ENCODE assay signal across 21 mouse cellular contexts in the genomic region with DNA sequence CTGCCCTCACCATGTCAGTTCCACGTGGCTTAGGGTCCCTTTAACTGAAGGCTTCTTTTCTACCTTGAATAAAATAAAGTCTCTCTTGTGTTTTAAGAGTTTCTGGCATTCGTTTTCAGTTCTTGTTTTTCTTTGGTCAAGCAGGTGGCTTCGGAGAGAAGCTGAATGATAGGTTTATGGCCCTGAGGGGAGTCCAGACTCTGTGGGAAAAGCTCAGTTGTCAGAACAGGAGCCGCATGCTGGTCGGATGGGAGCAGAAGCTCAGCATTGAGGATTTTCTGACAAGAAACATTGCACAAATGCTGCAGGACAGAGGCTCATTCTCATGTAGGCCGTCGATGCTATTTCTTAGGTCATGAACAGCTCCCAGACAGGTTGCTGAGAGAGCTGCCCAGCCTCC.
A peak's percentile ranks its signal among the peaks of the same experiment; 100 is the strongest.
DNase-seq lines count a peak whose midpoint lies in the region; ATAC-seq lines count a peak whose summit lies in the region.
"Had no signal": no experiment of that assay in that cellular context is flagged by ENCODE, and none has a peak within 500 bp of the region (broad histone marks: within the 10 kb centered on the region; RNA-seq: fewer than 3 reads in every experiment).

No protein-coding gene starts in this region.

- no peak overlapping the region for H3K9ac ChIP-seq in kidney, embryonic 14.5 days (ENCODE audit: low read depth, low read length)
- H3K9ac ChIP-seq in kidney, embryonic 16.5 days (replicated peaks; ENCODE audit: low read length): no peak overlapping the region
- H3K9ac ChIP-seq: embryonic facial prominence, embryonic 13.5 days; embryonic facial prominence, embryonic 15.5 days; forebrain, embryonic 12.5 days had no signal

- H3K9me3 ChIP-seq in kidney, embryonic 14.5 days (ENCODE audit: control insufficient read depth, low read length): no peaks in the 10 kb centered on the region
- H3K9me3 ChIP-seq in kidney, embryonic 16.5 days (ENCODE audit: low read length): no peaks in the 10 kb centered on the region
- H3K9me3 ChIP-seq: embryonic facial prominence, embryonic 13.5 days; embryonic facial prominence, embryonic 15.5 days; forebrain, embryonic 10.5 days; forebrain, embryonic 12.5 days had no signal

- ATAC-seq in kidney, embryonic 14.5 days (ENCODE audit: low FRiP score, low TSS enrichment): peak; percentile 82; the same call in 1 of the 2 replicates
- ATAC-seq in kidney, embryonic 16.5 days (ENCODE audit: low FRiP score, low TSS enrichment): 0 out of 2 replicates have a peak, but pooled peaks have one; percentile 35
- ATAC-seq: forebrain, embryonic 14.5 days; forebrain, embryonic 16.5 days had no signal

- no peak overlapping the region for H3K4me3 ChIP-seq in kidney, embryonic 14.5 days (ENCODE audit: low read length)
- H3K4me3 ChIP-seq in kidney, embryonic 16.5 days (ENCODE audit: low read length): no peak overlapping the region
- H3K4me3 ChIP-seq: embryonic facial prominence, embryonic 13.5 days; embryonic facial prominence, embryonic 15.5 days; erythroblast, embryonic 14.5 days; forebrain, embryonic 10.5 days; forebrain, embryonic 12.5 days had no signal

- DNase-seq in kidney, postnatal 14 days: no peak
- no peak for DNase-seq in kidney, adult 11 months
- DNase-seq: adrenal gland, adult 2 months; adrenal gland, postnatal 10 days; adrenal gland, postnatal 25 days; cerebellum, adult 11 months; cerebellum, adult 18-20 months; cerebellum, adult 8-10 months; cerebellum, adult 9-11 months; cerebellum, postnatal 14 days; cerebellum, postnatal 36 days; embryo, embryonic 11 days had no signal

- H3K36me3 ChIP-seq in kidney, embryonic 14.5 days (ENCODE audit: control insufficient read depth, insufficient read depth, low read length): no peaks in the 10 kb centered on the region
- no peaks in the 10 kb centered on the region for H3K36me3 ChIP-seq in kidney, embryonic 16.5 days (ENCODE audit: insufficient read depth, low read length)
- H3K36me3 ChIP-seq: embryonic facial prominence, embryonic 13.5 days; embryonic facial prominence, embryonic 15.5 days; forebrain, embryonic 10.5 days; forebrain, embryonic 12.5 days had no signal

- H3K4me2 ChIP-seq in kidney, embryonic 14.5 days (replicated peaks; ENCODE audit: low read depth, low read length): no peak overlapping the region
- H3K4me2 ChIP-seq in kidney, embryonic 16.5 days (replicated peaks; ENCODE audit: low read depth, low read length): no peak overlapping the region
- H3K4me2 ChIP-seq: embryonic facial prominence, embryonic 13.5 days; embryonic facial prominence, embryonic 15.5 days; forebrain, embryonic 12.5 days had no signal

- peaks cover 11% of the 10 kb centered on the region for H3K27me3 ChIP-seq in kidney, embryonic 14.5 days (ENCODE audit: control insufficient read depth, insufficient read depth, low read length)
- H3K27me3 ChIP-seq in kidney, embryonic 16.5 days (ENCODE audit: insufficient read depth, low read length): peaks cover 8% of the 10 kb centered on the region; the same call in 1 of the 2 replicates

- H3K4me1 ChIP-seq in kidney, embryonic 14.5 days (ENCODE audit: control insufficient read depth, insufficient read depth, low read length): no peaks in the 10 kb centered on the region
- no peaks in the 10 kb centered on the region for H3K4me1 ChIP-seq in kidney, embryonic 16.5 days (ENCODE audit: insufficient read depth, low read length)
- H3K4me1 ChIP-seq: embryonic facial prominence, embryonic 13.5 days; embryonic facial prominence, embryonic 15.5 days had no signal

- no peak overlapping the region for H3K27ac ChIP-seq in kidney, embryonic 14.5 days (ENCODE audit: low read depth, low read length)
- no peak overlapping the region for H3K27ac ChIP-seq in kidney, embryonic 16.5 days (ENCODE audit: low read length)
- H3K27ac ChIP-seq: embryonic facial prominence, embryonic 13.5 days; embryonic facial prominence, embryonic 15.5 days; forebrain, embryonic 10.5 days; forebrain, embryonic 12.5 days had no signal

- 17% methylated on average over 7 of the region's 7 CpGs for WGBS in kidney, embryonic 14.5 days
- WGBS in kidney, embryonic 16.5 days: 15% methylated on average over 7 of the region's 7 CpGs
